Mouse (Mus musculus) ES-Bruce4 (cell line): ENCODE measurements at regions not wholly inside any gene's neighbourhood (a gene's known extent, or its start where the extent isn't known, plus 50 kb on each side); places are given as distances from the start of the nearest gene placed in this dataset.

ENCODE experiments used
- CTCF ChIP-seq: IDR thresholded peaks from one replicate; pipeline ENCODE4 v1.8.1; 2011; ENCODE audit warnings: low read depth, low read length
- EP300 ChIP-seq: IDR thresholded peaks from 2 replicates; pipeline ENCODE4 v1.6.1; 2011; ENCODE audit warnings: low read depth, low read length; ENCODE audit not compliant: insufficient read depth
- POLR2A ChIP-seq: IDR thresholded peaks from one replicate; pipeline ENCODE4 v1.8.1; 2011; ENCODE audit warnings: low read length; ENCODE audit not compliant: insufficient read depth

GRCm38 (mm10) chr6:12967291-12967690 lies 102.3 kb upstream of the Tmem106b start:
- no peak for TF ChIP-seq POLR2A
- no peak for TF ChIP-seq CTCF
- no peak for TF ChIP-seq EP300
